Mouse (Mus musculus) bone marrow, adult 2 months (tissue): Measurements from ENCODE around the gene Treml2.

Experiments used
- CTCF ChIP-seq: fragments of 200-500 bp; IDR thresholded peaks from 2 replicates; pipeline ENCODE4 v1.5.1; 2011; ENCODE audit warnings: low read length, control low read depth; ENCODE audit not compliant: control insufficient read depth, insufficient read depth
- POLR2A ChIP-seq: fragments of 200-500 bp; IDR thresholded peaks from 2 replicates; pipeline ENCODE4 v1.6.1; 2011; ENCODE audit warnings: low read depth, mild to moderate bottlenecking, control low read depth, low read length, borderline replicate concordance; ENCODE audit not compliant: control insufficient read depth

DNA sequence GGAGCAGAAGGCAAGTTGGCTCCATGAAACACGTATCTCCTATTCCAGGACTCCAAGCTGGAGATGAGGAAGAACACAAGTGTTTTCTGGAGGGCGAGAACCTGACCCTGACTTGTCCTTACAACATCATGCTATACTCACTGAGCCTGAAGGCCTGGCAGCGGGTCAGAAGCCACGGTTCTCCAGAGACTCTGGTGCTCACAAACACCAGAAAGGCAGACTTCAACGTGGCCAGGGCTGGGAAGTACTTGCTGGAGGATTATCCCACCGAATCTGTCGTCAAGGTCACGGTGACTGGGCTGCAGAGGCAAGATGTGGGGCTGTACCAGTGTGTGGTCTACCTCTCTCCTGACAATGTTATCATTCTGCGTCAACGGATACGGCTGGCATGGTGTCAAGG, 49.8 kb upstream of the Treml2 start:
- no peak for TF ChIP-seq POLR2A
- TF ChIP-seq CTCF = no peak
